Mouse (Mus musculus) neural tube, embryonic 11.5 days (tissue): ENCODE data around the gene Fam189a1. TPM values are rescaled to one million over a fixed set of nuclear protein-coding genes. Genes with fewer than 3 reads are reported as not detected.

Source experiments
- ATAC-seq: fragments of 200-750 bp; cut with Nextera tagmentation; 2 replicates; pipeline ENCODE4 v1.8.0; 2017; ENCODE audit warnings: moderate number of reproducible peaks, mild to moderate bottlenecking, moderate TSS enrichment, moderate library complexity; ENCODE audit not compliant: insufficient read depth, low FRiP score, low TSS enrichment
- DNase-seq: peaks from one replicate; pipeline ENCODE4 v3.0.0-alpha.2; 2015; ENCODE audit warnings: low spot score
- H3K27ac ChIP-seq: fragments of 300-500 bp; sonication (generic); 2 replicates; pipeline ENCODE4 v1.5.1; 2014; ENCODE audit warnings: low read depth, mild to moderate bottlenecking, low read length
- H3K27me3 ChIP-seq: fragments of 300-500 bp; sonication (generic); 2 replicates; pipeline ENCODE4 v1.6.1; 2014; ENCODE audit warnings: mild to moderate bottlenecking, low read length, mixed read lengths; ENCODE audit not compliant: control insufficient read depth, insufficient read depth
- H3K36me3 ChIP-seq: fragments of 300-500 bp; sonication (generic); 2 replicates; pipeline ENCODE4 v1.6.1; 2014; ENCODE audit warnings: mild to moderate bottlenecking, low read length, moderate library complexity, mixed read lengths; ENCODE audit not compliant: control insufficient read depth, insufficient read depth
- H3K4me1 ChIP-seq: fragments of 300-500 bp; sonication (generic); 2 replicates; pipeline ENCODE4 v1.6.1; 2014; ENCODE audit warnings: low read length, mixed read lengths; ENCODE audit not compliant: control insufficient read depth, insufficient read depth
- H3K4me2 ChIP-seq: fragments of 300-500 bp; sonication (generic); 2 replicates; pipeline ENCODE4 v1.6.1; 2014; ENCODE audit warnings: low read depth, mild to moderate bottlenecking, moderate library complexity
- H3K4me3 ChIP-seq: fragments of 300-500 bp; sonication (generic); 2 replicates; pipeline ENCODE4 v1.5.1; 2014; ENCODE audit warnings: low read depth, low read length
- H3K9ac ChIP-seq: fragments of 300-500 bp; sonication (generic); 2 replicates; pipeline ENCODE4 v1.6.1; 2014; ENCODE audit warnings: mild to moderate bottlenecking, low read length
- H3K9me3 ChIP-seq: fragments of 300-500 bp; sonication (generic); 2 replicates; pipeline ENCODE4 v1.6.1; 2016; ENCODE audit warnings: low read length; ENCODE audit not compliant: control insufficient read depth
- WGBS: fragments of 180-500 bp; shearing (Covaris S2); extraction: QIAGEN DNeasy Blood & Tissue Kit; methylation state at CpG from one replicate; pipeline ENCODE4 v1.1.7; 2014; 5-methylcytosine and 5-hydroxymethylcytosine counted together
- polyA plus RNA-seq: library from polyadenylated mRNA; unstranded; fragments of >200 nt; fragmentation: Nextera tagmentation; extraction: Ambion mirVana; gene quantifications from 2 replicates; pipeline ENCODE4 v1.2.1, GENCODE M21; 2014

Gene Fam189a1
- polyA plus RNA-seq, 1 experiment from 2014 or later: 5.6 TPM

GRCm38 (mm10) chr7:65064638-65065037 lies 91.7 kb downstream of the Fam189a1 start:
- no peak overlapping the region for H3K27ac ChIP-seq
- WGBS: 18% methylated on average over 5 of the region's 5 CpGs
- no peak overlapping the region for H3K9ac ChIP-seq
- H3K27me3 ChIP-seq: no peaks in the 10 kb centered on the region
- ATAC-seq (no peak), DNase-seq (no peak)
- no peaks in the 10 kb centered on the region for H3K9me3 ChIP-seq
- no peak overlapping the region for H3K4me3 ChIP-seq
- no peak overlapping the region for H3K4me2 ChIP-seq
- no peaks in the 10 kb centered on the region for H3K4me1 ChIP-seq
- no peaks in the 10 kb centered on the region for H3K36me3 ChIP-seq

DNA sequence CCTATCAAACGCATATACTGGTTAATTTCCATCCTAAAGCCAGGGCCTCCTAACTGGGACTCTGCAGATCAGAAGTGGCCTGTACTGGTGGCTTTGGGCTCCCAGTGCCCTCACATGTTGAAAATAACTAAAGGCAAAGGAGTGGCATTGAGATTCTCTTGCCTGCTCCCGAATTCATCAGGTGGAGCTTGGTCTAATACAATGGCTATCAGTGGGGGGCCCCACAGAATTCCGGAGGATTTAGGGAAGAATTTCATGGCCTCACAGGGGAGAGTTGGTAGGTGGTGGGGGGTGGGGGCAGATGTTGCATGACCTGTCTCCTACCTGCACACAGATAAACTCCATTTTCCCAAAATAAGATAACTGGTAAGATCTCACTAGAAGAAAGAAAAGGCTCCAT lies 92.3 kb downstream of the Fam189a1 start:
- Histone ChIP-seq H3K4me3 (no peak overlapping the region), H3K9ac (no peak overlapping the region), H3K27ac (no peak overlapping the region), H3K4me1 (no peaks in the 10 kb centered on the region), H3K27me3 (no peaks in the 10 kb centered on the region), H3K4me2 (no peak overlapping the region), H3K36me3 (no peaks in the 10 kb centered on the region), H3K9me3 (no peaks in the 10 kb centered on the region)
- ATAC-seq: no peak
- 18% methylated on average over 3 of the region's 3 CpGs for WGBS
- DNase-seq: no peak

GRCm38 (mm10) chr7:65060163-65060799 lies 96.1 kb downstream of the Fam189a1 start:
- H3K4me2 ChIP-seq: no peak overlapping the region
- no peaks in the 10 kb centered on the region for H3K9me3 ChIP-seq
- H3K27me3 ChIP-seq: no peaks in the 10 kb centered on the region
- DNase-seq (no peak), ATAC-seq (no peak)
- H3K4me1 ChIP-seq: no peaks in the 10 kb centered on the region
- WGBS: 84% methylated on average over 7 of the region's 7 CpGs
- no peak overlapping the region for H3K27ac ChIP-seq
- no peaks in the 10 kb centered on the region for H3K36me3 ChIP-seq
- H3K4me3 ChIP-seq: no peak overlapping the region
- no peak overlapping the region for H3K9ac ChIP-seq

- ATAC-seq (no peak), DNase-seq (no peak)
- Histone ChIP-seq H3K4me3 (no peak overlapping the region), H3K9me3 (no peaks in the 10 kb centered on the region), H3K27ac (no peak overlapping the region), H3K4me1 (no peaks in the 10 kb centered on the region), H3K36me3 (no peaks in the 10 kb centered on the region), H3K9ac (no peak overlapping the region), H3K4me2 (no peak overlapping the region), H3K27me3 (no peaks in the 10 kb centered on the region)
- WGBS: 91% methylated on average over 6 of the region's 6 CpGs
Observed at GRCm38 (mm10) chr7:65056864-65057263, 99.5 kb downstream of the Fam189a1 start.

- Histone ChIP-seq H3K4me3 (no peak overlapping the region), H3K4me2 (no peak overlapping the region), H3K27me3 (no peaks in the 10 kb centered on the region), H3K4me1 (0 out of 2 replicates have a peak, but pooled peaks cover 3% of the 10 kb centered on the region), H3K9me3 (no peaks in the 10 kb centered on the region), H3K27ac (no peak overlapping the region), H3K9ac (no peak overlapping the region), H3K36me3 (no peaks in the 10 kb centered on the region)
- ATAC-seq (no peak), DNase-seq (no peak)
- 77% methylated on average over 1 of the region's 1 CpGs for WGBS
Observed at GRCm38 (mm10) chr7:65051986-65052385, 104.4 kb downstream of the Fam189a1 start.

- H3K4me3 ChIP-seq: no peak overlapping the region
- no peaks in the 10 kb centered on the region for H3K27me3 ChIP-seq
- 0 out of 2 replicates have a peak, but pooled peaks cover 3% of the 10 kb centered on the region for H3K4me1 ChIP-seq
- no peak overlapping the region for H3K4me2 ChIP-seq
- no peak overlapping the region for H3K27ac ChIP-seq
- ATAC-seq (no peak), DNase-seq (no peak)
- no peak overlapping the region for H3K9ac ChIP-seq
- H3K36me3 ChIP-seq: no peaks in the 10 kb centered on the region
- WGBS: 80% methylated on average over 18 of the region's 18 CpGs
- H3K9me3 ChIP-seq: no peaks in the 10 kb centered on the region
Observed at GRCm38 (mm10) chr7:65049236-65049954, 107.0 kb downstream of the Fam189a1 start.

DNA sequence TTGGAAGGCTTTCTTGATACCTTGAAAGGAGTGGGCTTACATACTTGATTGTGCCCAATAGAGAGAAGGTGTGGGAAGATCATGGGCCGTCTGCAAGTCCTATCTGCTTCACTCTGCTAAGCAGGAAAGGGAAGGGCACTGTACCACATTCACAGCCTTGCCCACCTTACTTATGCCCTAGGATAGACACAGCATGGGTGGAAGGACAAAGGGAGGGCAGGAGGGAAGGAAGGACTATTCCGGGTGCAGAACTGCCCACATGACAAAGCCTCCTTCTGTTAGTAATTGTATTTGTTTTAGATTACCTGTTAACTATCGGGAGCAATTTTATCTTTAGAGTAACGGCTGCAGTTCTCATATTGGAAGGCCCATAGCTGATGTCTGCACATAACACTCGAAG lies 108.7 kb downstream of the Fam189a1 start:
- Histone ChIP-seq H3K4me1 (0 out of 2 replicates have a peak, but pooled peaks cover 3% of the 10 kb centered on the region), H3K9me3 (no peaks in the 10 kb centered on the region), H3K4me2 (no peak overlapping the region), H3K27ac (no peak overlapping the region), H3K36me3 (no peaks in the 10 kb centered on the region), H3K27me3 (no peaks in the 10 kb centered on the region), H3K4me3 (no peak overlapping the region), H3K9ac (no peak overlapping the region)
- WGBS: 73% methylated on average over 5 of the region's 5 CpGs
- no peak for DNase-seq
- no peak for ATAC-seq

- ATAC-seq: no peak
- no peak overlapping the region for H3K9ac ChIP-seq
- H3K4me3 ChIP-seq: no peak overlapping the region
- 0 out of 2 replicates have a peak, but pooled peaks cover 3% of the 10 kb centered on the region for H3K4me1 ChIP-seq
- no peak for DNase-seq
- H3K9me3 ChIP-seq: no peaks in the 10 kb centered on the region
- H3K4me2 ChIP-seq: no peak overlapping the region
- no peak overlapping the region for H3K27ac ChIP-seq
- H3K27me3 ChIP-seq: no peaks in the 10 kb centered on the region
- no peaks in the 10 kb centered on the region for H3K36me3 ChIP-seq
- WGBS: 61% methylated on average over 4 of the region's 4 CpGs
Observed at GRCm38 (mm10) chr7:65046690-65047089, 109.7 kb downstream of the Fam189a1 start.

GRCm38 (mm10) chr7:65044280-65044679 lies 112.1 kb downstream of the Fam189a1 start:
- Histone ChIP-seq H3K36me3 (no peaks in the 10 kb centered on the region), H3K9ac (no peak overlapping the region), H3K27me3 (no peaks in the 10 kb centered on the region), H3K4me1 (0 out of 2 replicates have a peak, but pooled peaks cover 3% of the 10 kb centered on the region), H3K9me3 (no peaks in the 10 kb centered on the region), H3K4me2 (no peak overlapping the region), H3K27ac (no peak overlapping the region), H3K4me3 (no peak overlapping the region)
- DNase-seq: no peak
- no peak for ATAC-seq
- WGBS: 79% methylated on average over 6 of the region's 6 CpGs
